Mouse (Mus musculus) megakaryocyte progenitor cell, adult 5-6 weeks (primary cell): ENCODE data around the gene Ubxn10. TPM values are rescaled to one million over a fixed set of nuclear protein-coding genes. Genes with fewer than 3 reads are reported as not detected.

Experiments
- ATAC-seq: replicated peaks from 2 replicates; pipeline ENCODE4 v1.8.0; 2016; ENCODE audit warnings: mild to moderate bottlenecking, moderate TSS enrichment, inconsistent platforms; ENCODE audit not compliant: poor library complexity
- total RNA-seq, 2 experiments: library from RNA; stranded (forward) in 1 of 2; stranded (reverse) in 1 of 2; fragments of 157-497, 149-512 nt in 1 of 2; fragments of 200-1000 nt in 1 of 2; gene quantifications; 2 replicates each; pipeline versions ENCODE4 v1.2.3 to v1.2.4; 2015 to 2017

Ubxn10 gene
- total RNA-seq, 2 experiments from 2014 or later: not detected

DNA sequence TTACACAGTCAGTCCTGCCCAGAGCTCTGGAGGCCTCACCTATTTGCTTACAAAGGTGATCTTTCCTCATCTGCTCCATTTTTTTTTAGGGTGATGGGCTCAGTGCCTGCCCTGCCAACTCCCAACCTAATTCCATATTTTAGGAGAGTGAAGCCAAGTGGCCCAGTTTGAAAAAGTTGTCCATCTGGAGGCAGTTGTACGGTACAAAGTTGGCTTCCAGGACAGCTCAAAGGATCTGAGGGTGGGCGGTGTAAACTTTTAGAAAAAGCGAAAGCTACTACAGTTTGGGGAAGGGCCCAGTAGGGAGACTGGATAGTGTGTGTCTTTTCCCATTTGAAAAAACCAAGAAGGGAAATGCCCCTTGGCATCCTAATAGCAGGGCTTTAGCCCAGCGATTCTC lies 2.1 kb downstream of the Ubxn10 start:
- ATAC-seq: no peak

DNA sequence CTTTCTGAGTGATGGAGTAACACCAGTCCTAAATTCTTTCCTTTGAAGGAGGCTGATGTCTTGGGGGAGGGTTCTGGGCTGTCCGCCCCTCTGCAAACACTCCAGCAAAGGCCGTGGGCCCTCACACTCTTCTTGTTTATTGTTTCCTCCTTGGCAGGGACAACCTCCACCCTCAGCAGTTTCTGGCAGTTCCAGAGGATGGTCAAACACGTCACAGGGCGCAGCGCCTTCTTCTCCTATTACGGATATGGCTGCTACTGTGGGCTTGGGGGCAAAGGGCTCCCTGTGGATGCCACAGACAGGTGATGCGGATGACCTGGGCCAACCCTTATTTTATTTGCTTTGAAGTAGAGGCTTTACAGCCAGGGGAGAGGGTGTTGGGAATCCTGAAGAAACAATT lies 2.9 kb downstream of the Ubxn10 start:
- ATAC-seq: no peak

DNA sequence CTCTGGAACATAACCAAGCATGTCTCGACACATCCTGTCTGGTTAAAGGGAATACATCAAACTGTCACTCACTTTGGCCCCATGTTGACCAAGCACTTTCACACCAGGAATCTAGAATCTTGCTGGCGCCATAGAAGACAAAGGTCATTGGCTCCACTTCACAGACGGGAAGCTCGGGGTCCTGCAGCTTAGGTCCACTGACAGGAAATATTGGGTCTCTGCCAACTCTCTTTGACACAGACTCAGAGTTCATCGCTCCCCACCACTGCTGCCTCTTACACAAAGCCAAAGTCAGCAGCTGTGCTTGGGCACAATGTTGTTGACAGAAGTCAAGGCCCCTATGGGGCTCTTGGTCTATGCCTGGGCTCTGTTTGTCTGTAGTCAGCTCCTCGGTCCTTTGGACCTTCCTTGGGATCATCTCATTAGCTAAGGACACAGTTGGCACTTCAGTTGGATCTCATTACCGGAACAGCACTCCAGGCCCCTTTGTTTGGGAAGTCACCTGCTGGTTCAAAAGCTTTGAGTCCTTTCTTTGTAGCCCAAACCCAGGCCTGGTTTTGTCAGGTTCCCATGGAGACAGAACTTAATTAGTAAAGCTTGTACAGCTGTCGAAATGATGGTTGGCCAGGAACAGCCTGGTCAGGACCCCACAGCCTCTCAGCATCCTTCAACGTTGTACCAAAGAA lies 7.8 kb downstream of the Ubxn10 start:
- no peak for ATAC-seq

DNA sequence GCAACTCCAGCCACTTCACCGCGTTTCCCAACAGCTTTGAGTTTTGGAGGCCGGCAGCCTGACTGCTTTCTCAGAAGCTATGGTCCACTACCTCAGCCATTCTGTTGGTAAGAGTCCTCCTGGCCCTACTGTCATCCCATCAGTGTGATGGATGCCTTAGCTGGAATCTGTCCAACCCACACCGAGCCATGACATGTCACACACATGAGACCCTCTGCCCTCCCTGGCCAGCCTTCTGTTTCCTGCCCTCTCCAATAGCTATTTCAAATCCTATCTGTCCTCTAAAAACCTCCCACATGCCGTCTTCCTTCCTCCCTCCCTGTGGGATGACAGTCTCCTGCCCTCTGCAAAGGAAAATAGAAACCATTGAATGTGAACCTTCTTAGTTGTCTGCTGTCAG lies 11.2 kb downstream of the Ubxn10 start:
- no peak for ATAC-seq

DNA sequence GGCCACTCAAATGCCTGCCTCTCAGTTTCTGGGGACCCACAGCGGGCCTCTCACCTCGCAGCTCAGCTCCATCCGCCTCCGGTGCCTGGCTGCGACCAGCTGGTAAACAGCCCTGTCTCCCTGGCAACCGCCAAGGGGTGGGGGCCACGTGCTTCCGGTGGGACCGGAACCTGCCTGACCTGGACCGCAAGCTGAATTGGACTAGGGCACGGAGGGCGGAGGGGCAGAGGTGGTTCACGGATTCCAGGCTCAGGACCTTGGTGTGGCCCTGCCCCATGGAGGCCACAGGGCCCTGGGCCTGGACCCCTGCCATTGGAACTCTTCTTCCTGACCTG lies 11.9 kb downstream of the Ubxn10 start:
- no peak for ATAC-seq

DNA sequence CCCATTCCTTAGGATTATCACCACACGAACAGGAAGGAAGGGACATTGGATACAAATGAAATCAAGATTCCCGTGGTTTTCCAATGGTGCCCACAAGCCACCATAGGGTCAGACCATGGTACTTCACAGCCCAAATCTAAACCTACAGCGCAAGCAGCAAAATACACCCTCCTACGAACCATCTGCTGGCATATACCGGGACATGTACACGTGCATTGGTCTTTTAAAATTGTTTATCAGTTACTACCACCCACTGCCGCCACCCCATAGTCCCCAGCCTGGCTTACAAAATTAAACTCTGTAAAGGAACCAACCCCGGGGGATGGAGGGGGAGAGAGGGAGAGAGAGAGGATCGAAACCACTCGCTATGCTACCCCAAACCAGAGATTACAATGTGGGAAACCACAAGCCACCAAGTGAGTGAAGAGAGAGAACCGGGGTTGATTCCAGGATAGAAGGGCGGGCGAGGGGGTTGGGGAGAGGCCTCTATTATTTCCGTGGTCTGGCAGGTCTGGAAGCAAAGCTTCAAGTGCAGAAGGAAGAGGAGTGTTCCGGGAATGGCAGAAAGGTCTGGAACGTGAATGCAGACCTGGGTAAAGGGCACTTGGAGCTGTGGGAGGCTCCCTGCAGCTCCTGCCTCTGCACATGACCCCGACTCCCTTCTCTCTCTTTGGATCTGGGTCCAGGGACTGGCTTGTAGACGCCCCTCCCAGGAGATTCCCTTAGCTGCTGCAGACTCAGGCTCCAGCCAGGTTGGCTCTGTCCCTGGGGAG lies 12.4 kb downstream of the Ubxn10 start, which contains the start of gene Pla2g2c:
Gene Pla2g2c (plus strand): TSS at position 439 of the 773 bp plus-strand sequence.
- peak; percentile 42; the same call in 1 of the 2 replicates for ATAC-seq

DNA sequence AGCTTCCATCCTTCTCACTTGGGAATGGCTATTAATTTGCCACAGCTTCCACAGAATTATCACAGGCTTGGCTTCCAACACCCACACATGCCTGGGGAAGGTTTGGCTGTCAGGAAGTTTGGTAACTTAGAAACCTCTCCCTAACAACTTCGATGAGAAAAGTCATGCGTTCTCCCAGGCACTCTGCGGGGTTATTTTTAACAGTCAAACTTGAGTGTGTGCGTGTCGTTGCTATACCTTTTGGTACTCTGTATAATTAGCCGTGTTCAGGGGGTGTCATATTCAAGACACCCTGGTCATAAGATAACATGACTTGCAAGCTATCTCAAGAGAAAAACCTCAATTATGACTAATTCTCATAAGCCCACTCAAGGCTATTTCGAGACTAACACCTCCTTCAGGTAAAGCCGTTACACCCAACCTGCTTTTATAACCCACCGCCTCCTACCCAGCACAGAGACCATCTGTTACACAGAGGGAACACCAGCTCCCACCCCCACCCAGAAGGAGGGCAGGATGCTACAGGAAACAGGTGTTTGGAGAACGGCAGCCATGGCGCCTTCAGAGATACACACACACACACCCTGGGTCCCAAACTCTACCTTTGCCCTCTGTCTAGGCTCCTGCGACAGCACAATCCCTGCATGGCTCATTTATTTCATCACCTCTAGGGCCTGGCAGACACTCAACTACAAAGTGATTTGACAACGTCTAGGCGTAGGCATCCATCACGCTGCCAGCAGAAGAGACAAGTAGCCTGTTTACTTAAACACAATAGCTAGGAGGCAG lies 13.3 kb downstream of the Ubxn10 start:
- no peak for ATAC-seq

DNA sequence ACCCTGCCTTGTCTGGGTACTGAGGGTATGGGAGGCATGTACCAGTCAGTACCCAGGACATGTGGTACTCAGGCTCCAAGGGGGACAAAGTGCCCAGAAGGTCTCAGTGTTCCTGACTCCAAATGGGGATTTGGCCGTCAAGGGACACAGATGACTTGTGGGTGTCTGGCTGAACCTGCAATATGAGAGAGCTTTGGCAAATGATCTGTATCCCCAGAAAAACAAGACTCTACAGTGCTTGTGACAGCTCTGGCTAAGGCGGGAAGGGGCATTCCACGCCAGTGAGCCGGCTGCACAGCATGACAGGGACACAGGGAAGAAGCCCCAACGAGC lies 17.7 kb downstream of the Ubxn10 start:
- ATAC-seq: no peak

DNA sequence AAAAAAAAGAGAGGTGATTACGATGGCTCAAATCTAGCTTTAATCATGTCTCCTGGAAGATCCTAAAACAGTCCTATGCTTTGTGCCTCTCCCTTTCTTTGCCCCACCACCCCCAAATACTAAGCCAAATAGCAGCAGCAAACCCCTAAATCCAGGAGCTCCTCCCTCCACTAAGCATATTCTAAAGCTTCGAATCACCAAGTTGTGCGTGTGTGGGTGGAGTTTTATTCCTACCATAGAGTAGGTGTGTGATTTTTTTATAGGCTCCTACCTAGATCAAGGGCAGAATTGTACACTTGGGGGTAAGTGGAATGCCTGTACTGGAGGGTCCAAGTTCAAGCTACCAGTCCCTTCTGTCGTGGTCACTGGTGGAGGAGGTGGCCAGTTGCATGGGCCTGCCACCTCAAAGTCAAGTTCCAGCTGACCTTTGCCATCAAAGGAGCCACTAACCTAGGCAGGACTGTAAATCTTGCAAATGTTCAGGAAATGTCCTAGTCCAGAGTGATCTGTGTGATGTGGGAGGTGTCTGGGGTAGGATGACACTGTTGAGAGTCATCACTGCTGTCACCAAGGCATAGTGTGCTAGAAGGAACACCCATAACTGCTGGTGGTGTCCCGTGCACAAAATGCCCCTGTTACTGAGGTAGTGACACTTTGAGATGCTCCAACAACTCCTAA lies 18.2 kb downstream of the Ubxn10 start:
- no peak for ATAC-seq

DNA sequence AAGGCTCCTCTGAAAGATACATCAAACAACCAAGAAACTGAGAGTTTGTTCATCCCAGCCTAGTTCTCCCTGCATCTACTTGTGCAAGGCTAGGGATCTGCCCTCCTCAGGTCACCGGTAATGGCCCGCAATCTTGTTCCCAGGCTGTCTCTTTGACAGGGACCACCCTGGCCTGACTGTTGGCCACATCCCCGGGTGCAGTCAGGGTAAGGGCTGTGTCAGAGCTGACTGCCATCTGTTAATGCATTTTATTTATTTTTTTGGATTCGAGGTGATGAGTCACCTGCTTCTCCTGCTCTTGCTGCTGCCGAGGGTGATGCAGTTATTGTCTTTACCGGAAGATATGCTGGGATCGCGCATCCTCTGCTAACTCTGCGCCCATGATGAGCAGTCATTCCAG lies 20.3 kb downstream of the Ubxn10 start:
- no peak for ATAC-seq

DNA sequence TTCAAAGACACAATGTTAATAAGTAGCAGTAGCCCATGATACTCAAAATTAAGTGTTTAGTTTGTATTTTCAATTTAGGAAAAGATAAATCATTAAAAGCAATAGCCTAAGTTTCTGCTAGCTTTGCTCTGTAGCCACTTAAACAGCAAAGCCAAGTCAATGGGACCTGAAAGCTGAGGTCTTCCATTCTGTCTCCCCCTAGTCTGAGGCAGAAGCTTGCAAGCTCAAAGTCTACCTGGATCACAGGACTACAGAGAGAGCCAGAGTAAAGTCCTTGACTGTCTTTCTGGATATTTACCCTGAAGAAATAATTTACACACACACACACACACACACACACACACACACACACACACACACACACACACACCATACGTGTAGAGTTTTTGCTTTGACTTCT lies 22.8 kb downstream of the Ubxn10 start:
- ATAC-seq: no peak

DNA sequence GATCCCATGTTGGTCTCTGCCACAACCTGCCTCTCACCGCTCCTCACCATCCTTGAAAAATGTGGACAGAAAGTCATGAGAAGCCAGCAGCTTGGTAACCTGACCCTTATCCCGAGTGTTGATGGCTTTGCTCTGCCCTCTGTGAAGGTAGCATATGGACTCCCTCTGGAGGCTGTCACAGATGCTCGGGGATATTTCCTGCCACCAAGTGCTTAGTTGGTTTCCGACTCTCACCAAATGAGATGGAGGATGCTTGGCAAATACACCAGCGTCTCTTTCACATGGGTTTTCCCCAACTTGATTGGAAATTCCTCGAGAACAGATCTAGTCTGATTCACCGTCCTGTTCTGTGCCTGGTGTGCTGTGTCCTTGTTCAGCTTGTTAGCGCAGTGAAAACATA lies 24.3 kb downstream of the Ubxn10 start:
- no peak for ATAC-seq

DNA sequence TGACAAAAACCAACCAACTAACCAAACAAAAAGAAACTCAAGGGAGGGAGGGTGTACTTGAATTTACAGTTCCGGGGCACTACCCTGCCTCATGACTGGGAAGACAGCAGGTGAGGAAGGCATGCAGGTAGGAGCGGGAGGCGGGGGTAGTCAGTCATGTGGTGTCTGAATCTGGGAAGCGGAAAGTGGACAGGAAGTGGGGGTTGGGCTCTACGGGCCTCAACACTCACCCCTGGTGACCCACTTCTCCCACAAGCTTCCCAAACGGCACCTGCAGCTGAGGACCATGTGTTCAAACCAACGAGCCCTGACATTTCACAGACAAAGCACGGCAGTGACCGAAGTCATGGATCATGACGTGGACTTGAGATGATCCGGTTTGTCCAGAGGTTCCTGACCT lies 24.9 kb downstream of the Ubxn10 start:
- no peak for ATAC-seq

DNA sequence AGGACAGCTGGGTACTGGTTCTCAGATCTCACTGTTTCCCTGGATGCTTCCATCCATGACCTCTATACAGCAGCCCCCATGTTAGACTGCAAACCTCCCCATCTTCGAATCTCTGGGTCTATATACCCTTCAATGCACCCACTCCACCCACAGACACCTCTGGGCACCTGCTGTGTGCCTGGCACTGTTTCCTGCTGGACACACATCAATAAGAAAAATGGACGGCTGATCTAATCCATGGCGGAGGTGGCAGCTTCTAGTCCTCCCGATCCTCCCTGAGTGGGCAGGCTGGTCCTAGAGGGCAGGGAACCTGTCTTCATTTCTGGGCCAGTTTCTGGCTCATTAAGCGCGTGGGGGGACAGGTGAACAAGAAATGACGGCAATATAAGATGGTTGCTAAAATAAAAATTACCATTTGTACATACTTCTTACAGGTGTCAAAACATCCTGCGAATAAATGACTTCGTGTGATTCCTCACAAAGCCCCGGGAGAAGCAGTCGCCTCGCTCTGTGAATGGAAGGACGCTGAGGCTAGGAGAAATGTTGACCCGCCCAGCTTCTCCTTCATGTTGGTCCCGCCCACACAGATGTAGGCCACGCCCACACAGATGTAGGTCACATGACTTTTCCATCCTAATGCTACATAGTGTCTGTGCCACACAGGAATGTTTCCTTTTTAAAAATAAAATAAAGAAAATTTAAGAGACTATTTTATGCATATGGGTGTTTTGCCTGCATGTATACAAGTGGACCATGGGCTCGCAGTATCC lies 25.7 kb downstream of the Ubxn10 start:
- ATAC-seq: no peak

DNA sequence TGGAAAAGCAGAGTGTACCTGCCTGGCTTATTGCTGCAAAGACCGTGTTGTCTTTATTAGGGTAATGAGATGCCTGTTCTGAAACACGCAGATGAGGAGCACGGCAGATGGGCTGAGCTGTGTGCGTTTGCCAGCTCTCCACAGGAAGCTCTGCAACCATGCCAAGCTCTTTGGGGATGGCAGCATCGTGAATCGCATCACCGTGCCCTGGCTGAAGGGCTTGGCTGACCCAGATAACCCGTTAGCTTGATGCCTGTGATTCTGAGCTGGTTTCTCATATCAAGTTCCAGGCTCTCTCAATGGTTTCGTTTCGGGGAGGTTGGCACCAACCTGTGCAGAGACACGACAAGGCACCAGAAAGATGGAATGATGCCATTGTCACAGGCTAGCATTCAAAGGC lies 26.3 kb downstream of the Ubxn10 start:
- ATAC-seq: no peak

DNA sequence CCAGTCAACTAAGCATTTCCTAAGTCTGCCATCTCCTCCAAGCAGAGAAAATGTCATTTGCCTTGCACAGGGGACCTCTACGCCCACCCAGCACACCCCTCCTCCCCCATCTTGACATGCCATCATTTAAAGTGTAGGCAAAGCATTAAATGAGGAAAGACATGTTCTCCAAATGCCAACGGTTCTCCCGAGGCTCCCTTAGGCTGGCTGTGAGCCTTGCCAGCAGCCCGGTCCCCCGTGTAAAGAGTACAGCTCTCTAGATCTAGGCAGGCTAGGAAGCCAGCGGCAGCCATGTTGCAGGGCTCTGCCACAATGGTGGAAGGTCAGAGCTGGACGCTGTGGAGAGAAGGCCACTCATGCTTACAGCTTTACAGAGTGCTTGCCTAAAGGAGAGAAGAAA lies 27.0 kb downstream of the Ubxn10 start:
- no peak for ATAC-seq

DNA sequence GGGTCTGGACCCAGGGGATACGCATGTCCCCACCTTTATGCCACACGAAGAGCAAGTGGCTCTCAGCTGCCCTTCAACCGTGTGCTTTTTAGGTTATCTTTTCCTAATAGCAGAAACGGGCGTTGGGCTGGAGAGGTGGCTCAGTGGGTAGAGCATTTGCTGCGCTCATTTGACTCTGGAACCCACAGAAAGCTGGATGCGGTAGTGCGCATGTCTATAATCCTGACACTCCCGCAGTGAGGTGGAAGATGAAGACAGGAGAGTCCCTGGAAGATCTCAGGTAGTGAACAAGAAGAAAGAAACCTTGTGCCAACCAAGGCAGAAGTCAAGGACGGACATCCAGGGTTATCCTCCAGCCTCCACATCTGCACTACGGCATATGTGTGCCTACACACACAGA lies 27.7 kb downstream of the Ubxn10 start:
- no peak for ATAC-seq

DNA sequence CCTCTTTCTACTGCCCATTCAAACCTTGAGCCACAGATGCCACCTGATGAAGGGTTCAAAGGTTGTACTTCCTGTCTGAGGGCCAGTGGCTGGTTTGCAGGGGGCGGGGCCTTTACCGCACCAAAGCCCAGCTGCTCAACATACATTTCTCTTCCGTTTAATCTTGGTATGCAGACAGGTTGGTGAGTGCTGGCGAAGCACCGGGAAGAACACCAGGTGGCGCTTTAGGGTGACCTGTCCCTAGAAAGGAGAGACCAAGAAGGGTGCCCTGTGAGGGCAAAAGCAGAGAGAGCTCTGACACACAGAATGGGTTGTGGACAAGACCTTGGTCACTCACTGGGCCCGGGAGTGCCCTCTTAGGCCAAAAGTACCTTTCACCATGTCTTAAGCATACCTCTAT lies 28.3 kb downstream of the Ubxn10 start:
- 0 out of 2 replicates have a peak, but pooled peaks have one; percentile 37 for ATAC-seq

DNA sequence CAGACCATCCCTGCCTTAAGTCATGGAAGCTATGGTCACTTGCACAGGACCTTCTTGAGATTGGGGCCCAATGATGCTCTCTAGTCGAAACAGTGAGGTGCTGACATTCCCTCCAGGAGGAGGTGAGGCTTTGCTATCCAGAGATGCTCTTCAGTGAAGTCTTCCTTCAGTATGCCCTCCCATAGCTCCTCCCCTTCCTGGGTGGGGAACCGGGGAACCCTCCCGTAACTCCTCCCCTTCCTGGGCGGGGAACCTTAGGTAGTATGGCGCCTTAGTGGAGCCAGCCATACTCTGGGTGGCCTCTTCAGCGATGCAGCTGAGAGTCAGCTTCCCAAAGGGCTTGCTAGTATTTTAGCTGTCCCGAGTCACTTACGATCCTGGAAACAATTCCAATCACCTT lies 30.3 kb downstream of the Ubxn10 start:
- ATAC-seq: no peak

DNA sequence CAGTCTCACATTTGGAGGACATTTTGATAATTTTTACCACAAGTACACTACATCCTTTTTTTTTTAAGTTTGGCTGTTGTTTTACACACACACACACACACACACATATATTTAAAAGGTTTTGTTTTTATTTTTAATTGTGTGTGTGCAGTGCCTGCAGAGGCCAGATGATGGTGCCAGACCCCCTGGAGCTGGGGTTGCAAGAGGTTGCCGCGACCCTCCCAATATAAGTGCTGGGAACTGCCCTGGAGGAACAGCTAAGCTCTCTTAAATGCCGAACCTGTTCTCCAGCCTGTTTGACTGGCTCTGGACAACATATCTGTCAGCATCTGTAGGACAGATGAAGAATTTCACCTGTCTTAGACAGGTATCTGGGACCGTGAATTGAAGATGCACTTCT lies 32.8 kb downstream of the Ubxn10 start:
- ATAC-seq: no peak

DNA sequence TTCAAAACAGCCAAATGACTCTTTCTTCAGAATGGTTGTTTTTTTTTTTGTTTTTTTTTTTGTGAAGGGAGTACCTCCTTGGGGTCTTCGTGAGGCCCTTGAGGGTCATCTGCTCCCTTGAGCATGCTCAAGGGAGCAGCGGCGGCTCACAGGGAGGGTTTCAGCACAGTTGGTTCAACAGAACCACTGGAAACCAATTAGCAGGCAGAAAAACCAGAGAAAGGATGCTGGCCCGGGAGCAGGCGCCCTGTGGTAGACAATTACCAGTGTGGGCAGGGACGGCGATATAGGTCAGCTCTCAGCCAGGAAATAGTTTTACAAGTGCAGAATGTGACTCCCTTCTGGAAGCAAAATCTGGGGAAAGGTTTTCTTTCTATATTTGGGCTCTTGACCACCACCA lies 33.4 kb downstream of the Ubxn10 start:
- no peak for ATAC-seq
